Mouse (Mus musculus) neutrophil, adult 5-6 weeks (primary cell): Measurements from ENCODE around the gene Zfhx2. TPM values are rescaled to one million over a fixed set of nuclear protein-coding genes. Genes with fewer than 3 reads are reported as not detected.
A peak's percentile ranks its signal among the peaks of the same experiment; 100 is the strongest.

Experiments
- ATAC-seq: fragments of 151-379, 151-347 bp; 2 replicates; pipeline ENCODE4 v1.8.0; 2017; ENCODE audit warnings: mild to moderate bottlenecking, moderate TSS enrichment; ENCODE audit not compliant: insufficient number of reproducible peaks, poor library complexity, low FRiP score, severe bottlenecking; ENCODE audit errors: extremely low read depth
- total RNA-seq: library from RNA; stranded (forward); fragments of 200-1000 nt; gene quantifications from 2 replicates; pipeline ENCODE4 v1.2.3, GENCODE M21; 2017

Zfhx2 gene
- total RNA-seq, 1 experiment from 2014 or later = 7.8 TPM

GRCm38 (mm10) chr14:55014991-55015766, 76.9 kb downstream of the Zfhx2 start, which contains the start of gene Ngdn:
TSS of gene Ngdn (plus strand) at chr14:55015454.
- ATAC-seq = peak; percentile 96

- ATAC-seq = 0 out of 2 replicates have a peak, but pooled peaks have one; percentile 1
Measured at GRCm38 (mm10) chr14:55014591-55014990, 77.5 kb downstream of the Zfhx2 start.

- no peak for ATAC-seq
Measured at GRCm38 (mm10) chr14:55011116-55011515, 81.0 kb downstream of the Zfhx2 start.

Other genes with a start within 250 kb of the Zfhx2 start
- gene Homez, start 221.4 kb downstream of the Zfhx2 start, total RNA-seq = 9.2 and 9.7 TPM in 2 replicates
- gene Ppp1r3e, start 214.8 kb downstream of the Zfhx2 start, total RNA-seq = 0.47 TPM in 1 of 2 replicates, not detected in the other
- 3.6 and 6.6 TPM in 2 replicates for gene Bcl2l2, start 208.9 kb downstream of the Zfhx2 start, total RNA-seq
- not detected in 2 replicates for gene Gm20521, start 208.9 kb downstream of the Zfhx2 start, total RNA-seq
- 198 and 209 TPM in 2 replicates for gene Pabpn1, start 199.8 kb downstream of the Zfhx2 start, total RNA-seq
- 0.25 and 0.47 TPM in 2 replicates for gene Slc22a17, start 179.2 kb downstream of the Zfhx2 start, total RNA-seq
- not detected in 2 replicates for gene Efs, start 166.2 kb downstream of the Zfhx2 start, total RNA-seq
- gene Il25, start 159.6 kb downstream of the Zfhx2 start, total RNA-seq = not detected in 2 replicates
- not detected in 2 replicates for gene Cmtm5, start 156.1 kb downstream of the Zfhx2 start, total RNA-seq
- not detected in 2 replicates for gene Myh6, start 125.4 kb downstream of the Zfhx2 start, total RNA-seq
- not detected in 2 replicates for gene Gm17428, start 115.4 kb downstream of the Zfhx2 start, total RNA-seq
- gene Myh7, start 97.7 kb downstream of the Zfhx2 start, total RNA-seq = not detected in 2 replicates
- 58.9 and 73.5 TPM in 2 replicates for gene Ngdn, start 76.9 kb downstream of the Zfhx2 start, total RNA-seq
- 5.2 TPM in 2 replicates for gene Thtpa, start 2.5 kb upstream of the Zfhx2 start, total RNA-seq
- 48.5 TPM in 2 replicates for gene Ap1g2, start 14.3 kb upstream of the Zfhx2 start, total RNA-seq
- gene Jph4, start 24.6 kb upstream of the Zfhx2 start, total RNA-seq = 0.12 TPM in 1 of 2 replicates, not detected in the other
- not detected in 2 replicates for gene Dhrs2, start 129.7 kb upstream of the Zfhx2 start, total RNA-seq